Mouse (Mus musculus) T-helper 2 cell (primary cell): ENCODE data around the gene Adamts7.

Source experiments
- in situ Hi-C: fragments of 300-600 bp; cut with MboI, MseI; formaldehyde crosslinking; loops from one replicate; pipeline ENCODE4 v1.15.1; 2025; ENCODE audit warnings: high pct_unique_total_duplicates

Gene Adamts7

GRCm38 (mm10) chr9:90162926-90163748 lies at the start of gene Adamts7:
Adamts7 (plus strand) TSS chr9:90163069.
- in situ Hi-C loops, result no loop called here

GRCm38 (mm10) chr9:90113151-90113550 lies 49.7 kb upstream of the Adamts7 start:
- in situ Hi-C loops, result loop anchor here (25.0 kb wide), 1 partner anchor 1401 kb away; the partner anchor contains the start of gene Mthfsl

GRCm38 (mm10) chr9:90113651-90114566 lies 49.0 kb upstream of the Adamts7 start:
- in situ Hi-C loops, result loop anchor here (25.0 kb wide), 1 partner anchor 1402 kb away; the partner anchor contains the start of gene Mthfsl

DNA sequence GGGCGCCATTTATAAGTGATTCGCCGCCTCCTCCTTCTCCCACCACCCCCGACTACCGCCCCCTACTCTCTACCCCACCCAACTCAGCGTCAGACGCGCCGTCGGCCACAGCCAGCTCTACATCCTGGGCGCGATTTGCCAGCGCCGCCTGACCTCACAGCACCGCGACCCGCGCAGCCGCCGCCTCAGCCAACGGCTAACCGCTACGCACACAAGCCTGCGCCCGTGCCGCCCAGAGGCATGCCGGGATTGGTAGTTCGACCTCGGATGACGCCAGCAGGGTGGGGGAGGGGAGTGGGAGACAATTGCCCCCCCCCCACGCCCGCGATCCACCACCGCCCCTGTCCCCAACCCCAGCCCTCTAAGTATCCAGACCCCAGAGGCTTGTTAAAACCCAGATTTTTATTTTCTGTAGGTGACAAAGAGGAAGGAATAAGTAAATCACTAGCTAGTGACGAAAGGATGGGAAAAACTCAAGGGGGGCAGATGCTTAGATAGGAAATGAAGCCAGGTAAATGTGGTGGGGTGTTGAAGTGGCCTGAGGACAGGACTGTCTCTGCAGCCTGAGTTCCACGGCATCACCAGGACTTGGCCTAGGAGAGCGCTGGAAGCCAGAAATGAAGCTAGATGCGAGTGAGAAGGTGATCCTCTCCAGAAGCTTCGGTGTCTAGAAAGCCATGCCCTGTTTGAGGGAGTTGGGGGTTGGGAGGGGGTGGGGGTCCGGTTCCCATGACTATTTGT lies 48.1 kb upstream of the Adamts7 start, which contains the start of gene Morf4l1:
Gene Morf4l1 (minus strand): TSS at position 208 of the 741 bp plus-strand sequence.
- in situ Hi-C loops, result loop anchor here (25.0 kb wide), 1 partner anchor 1402 kb away; the partner anchor contains the start of gene Mthfsl

- in situ Hi-C loops, result loop anchor here (25.0 kb wide), 1 partner anchor 1403 kb away; the partner anchor contains the start of gene Mthfsl
Observed at GRCm38 (mm10) chr9:90115308-90115700, 47.6 kb upstream of the Adamts7 start.

DNA sequence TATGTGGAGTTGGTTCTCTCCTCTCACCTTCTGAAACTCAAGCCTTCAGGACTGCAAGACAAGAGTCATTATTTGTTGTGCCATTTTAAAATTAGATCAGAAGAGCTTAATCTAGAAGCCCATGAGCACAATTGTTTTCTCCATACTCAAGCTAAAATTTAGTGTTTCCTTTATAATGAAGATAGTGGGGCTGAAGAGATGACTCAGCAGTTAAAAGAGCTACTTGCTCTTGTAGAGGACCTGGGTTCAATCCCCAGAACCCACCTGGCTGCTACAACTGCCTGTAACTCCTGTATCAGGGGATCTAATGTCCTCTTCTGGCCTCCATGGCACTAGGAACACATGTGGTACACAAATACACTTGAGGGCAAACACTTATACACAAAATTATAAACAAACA lies 45.6 kb upstream of the Adamts7 start:
- in situ Hi-C loops, result loop anchor here (25.0 kb wide), 1 partner anchor 1405 kb away; the partner anchor contains the start of gene Mthfsl

DNA sequence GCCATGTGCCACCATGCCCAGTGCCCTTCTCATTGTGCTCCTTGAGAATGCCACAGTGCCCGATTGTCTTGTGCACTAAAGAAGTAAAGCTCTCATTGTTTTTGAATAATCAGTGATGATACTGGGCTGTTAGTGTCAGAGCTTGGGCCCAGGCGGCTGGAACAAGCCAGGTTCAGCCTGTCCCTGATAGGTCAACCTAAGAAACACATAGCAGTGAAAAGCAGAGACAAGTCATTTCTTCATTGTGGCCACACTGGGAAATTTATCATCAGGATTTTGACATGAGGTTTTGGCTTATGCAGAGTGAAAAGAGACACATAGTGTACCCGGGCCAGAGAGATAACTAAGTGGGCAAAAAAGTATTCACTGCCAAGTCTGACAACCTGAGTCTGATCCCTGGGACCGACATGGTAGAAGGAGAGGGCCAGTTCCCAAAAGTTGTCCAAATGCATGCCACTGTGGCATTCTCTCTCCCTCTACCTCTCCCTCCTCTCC lies 40.6 kb upstream of the Adamts7 start:
- in situ Hi-C loops, result loop anchor here (10.0 to 25.0 kb wide), 2 partner anchors 123 to 1410 kb away; partner anchors contain the start of gene Mthfsl

DNA sequence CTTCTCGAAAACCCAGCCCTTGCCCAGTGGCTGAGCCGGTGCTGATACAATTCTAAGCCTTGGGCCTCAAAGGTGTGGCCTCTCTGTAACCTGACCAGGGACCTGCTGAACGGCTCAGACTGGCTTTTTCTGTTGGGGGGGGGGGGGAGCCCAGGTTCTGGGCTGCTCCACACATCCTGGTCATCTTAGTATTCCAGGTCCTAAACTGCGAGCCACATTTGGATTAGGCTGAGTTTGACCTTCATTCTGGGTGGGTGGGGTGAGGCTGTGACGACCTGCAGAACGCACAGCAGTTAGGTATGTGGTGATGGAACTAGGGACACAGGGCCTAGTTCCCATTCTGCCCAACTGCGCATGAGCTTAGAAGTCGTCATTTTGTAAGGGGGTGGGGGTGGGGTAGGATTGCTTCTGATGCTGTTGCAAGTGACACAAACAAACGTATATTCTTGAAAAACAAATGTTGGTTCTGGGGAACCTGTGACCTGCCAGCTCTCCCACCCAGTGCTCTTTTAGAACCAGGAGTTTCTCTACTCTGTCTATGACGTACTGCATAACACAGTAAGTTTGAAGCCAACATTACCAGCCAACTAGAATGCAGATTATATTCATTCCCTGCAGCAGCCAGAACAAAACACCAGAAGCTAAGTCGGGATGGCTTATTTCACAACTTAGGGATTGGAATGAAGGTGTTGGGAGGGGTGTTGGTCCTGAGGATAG lies 38.6 kb upstream of the Adamts7 start:
- in situ Hi-C loops, result loop anchor here (10.0 to 25.0 kb wide), 2 partner anchors 120 to 1412 kb away; partner anchors contain the start of gene Mthfsl

GRCm38 (mm10) chr9:90124873-90125245 lies 38.0 kb upstream of the Adamts7 start:
- in situ Hi-C loops, result loop anchor here (10.0 to 25.0 kb wide), 2 partner anchors 120 to 1413 kb away; partner anchors contain the start of gene Mthfsl

- in situ Hi-C loops, result loop anchor here (10.0 kb wide), 1 partner anchor 119 kb away; no protein-coding TSS in a partner anchor
Observed at GRCm38 (mm10) chr9:90125416-90126099, 37.3 kb upstream of the Adamts7 start.

- in situ Hi-C loops, result loop anchor here (10.0 kb wide), 1 partner anchor 118 kb away; no protein-coding TSS in a partner anchor
Observed at GRCm38 (mm10) chr9:90126260-90127010, 36.4 kb upstream of the Adamts7 start.

DNA sequence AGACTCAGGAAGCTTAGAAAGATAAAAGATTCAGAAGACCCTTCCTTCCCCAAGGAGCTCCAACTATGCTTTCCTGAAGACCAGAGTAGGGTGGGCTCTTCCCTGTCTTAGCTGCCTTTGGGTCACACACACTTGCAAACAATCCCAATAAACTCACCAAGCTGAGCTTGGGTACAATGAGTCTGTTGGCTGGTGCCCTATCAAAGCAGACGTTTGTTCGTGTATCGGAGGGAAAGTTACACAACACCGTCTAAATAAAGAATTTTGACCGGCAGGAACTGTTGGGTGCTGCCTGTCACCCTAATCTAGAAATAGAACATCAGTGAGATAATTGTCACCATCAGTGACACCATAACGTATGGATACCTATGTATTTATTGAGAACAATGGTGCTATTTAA lies 35.7 kb upstream of the Adamts7 start:
- in situ Hi-C loops, result loop anchor here (10.0 kb wide), 1 partner anchor 118 kb away; no protein-coding TSS in a partner anchor

DNA sequence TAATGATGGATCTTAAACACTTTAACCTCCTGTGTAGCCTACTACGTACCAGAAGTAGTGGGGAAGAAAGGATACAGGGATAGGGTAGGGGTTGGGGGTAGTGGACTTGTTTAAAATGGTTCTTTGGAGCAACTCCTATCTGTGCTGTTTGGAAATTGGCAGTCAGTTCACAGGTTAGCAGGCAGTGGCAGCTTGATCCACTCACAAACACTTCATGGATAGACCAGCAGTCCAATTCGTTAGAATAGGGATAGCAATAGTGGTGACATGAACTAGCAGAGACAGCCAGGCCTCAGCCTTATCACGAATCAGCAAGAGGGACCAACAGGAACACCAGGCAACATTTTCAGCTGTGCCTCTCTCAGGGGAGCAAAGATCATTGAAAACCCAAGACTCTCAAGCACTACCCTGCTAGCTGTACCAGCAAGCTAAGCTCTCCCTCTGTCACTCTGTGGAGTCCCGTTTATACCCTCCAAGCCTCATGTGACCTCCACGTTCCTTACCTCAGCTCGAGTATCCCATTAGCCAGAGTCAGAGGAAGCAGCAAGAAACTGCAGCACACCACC lies 34.1 kb upstream of the Adamts7 start:
- in situ Hi-C loops, result loop anchor here (10.0 kb wide), 1 partner anchor 116 kb away; no protein-coding TSS in a partner anchor

GRCm38 (mm10) chr9:90133562-90134355 lies 29.1 kb upstream of the Adamts7 start:
- in situ Hi-C loops, result no loop called here

DNA sequence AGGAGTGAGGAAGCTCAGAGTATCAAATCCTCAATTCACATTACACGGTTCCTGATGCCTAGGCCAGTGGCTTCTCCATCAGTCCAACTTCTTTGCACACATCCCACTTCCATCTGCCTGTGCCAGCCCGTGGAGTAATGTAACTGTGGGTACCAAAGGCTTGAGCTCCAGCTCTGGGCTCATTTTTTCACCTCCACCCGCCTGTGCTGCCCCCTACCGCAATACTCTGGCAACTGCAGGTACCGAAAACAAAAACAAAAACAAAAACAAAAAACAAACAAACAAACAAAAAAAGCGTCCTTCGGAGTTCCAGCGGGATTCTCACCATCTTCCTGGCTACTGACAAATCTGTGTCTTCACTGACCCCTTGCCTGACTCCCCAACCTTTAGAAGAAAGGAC lies 27.4 kb upstream of the Adamts7 start:
- in situ Hi-C loops, result no loop called here

GRCm38 (mm10) chr9:90135963-90136677 lies 26.7 kb upstream of the Adamts7 start:
- in situ Hi-C loops, result no loop called here

- in situ Hi-C loops, result no loop called here
Observed at GRCm38 (mm10) chr9:90136678-90136965, 26.2 kb upstream of the Adamts7 start.
